Mouse (Mus musculus): ENCODE measurements at regions not wholly inside any gene's neighbourhood (a gene's known extent, or its start where the extent isn't known, plus 50 kb on each side); places are given as distances from the start of the nearest gene placed in this dataset.

DNA sequence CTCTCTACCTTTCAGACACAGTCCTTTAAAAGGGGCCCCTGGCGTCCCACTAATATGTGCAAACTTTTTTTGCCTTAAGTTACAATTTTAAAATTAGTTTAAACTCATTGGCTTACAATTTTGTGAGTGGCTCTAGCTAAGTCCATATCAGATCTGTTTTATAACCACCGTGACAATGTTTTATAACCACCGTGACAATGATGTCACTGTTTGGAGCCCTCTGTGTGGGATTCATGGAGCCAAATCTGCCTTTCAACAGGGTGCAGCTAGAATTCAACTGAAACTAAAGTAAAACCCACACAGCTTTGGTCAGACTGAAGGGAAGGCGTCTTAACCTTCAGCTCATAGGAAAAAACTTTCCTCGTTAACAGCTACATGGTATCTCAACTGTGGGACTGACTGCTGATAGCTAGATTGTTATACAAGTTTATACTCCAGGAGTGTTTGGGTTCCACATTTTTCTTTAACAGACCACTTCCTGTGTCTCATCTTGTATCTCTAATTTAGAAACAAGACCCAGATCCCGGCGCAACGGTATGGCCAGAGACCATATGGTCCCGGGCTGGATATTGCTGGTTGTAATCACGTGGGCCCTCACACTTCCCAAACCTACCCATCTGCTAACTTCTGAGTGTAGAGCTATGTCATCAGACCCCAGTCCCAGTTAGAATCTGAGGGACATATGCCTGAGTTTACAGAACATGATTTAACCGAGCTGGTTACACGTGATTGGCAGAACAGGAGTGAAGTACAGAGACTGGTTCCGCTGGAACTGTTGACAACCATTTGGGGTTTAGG, 102.7 kb upstream of the Cand1 start:
- TF ChIP-seq SRF (IDR thresholded peaks at IDR 0.05; ENCODE audit: control insufficient read depth, insufficient read length, low read depth): no peak
- TF ChIP-seq TCF3 (IDR thresholded peaks at IDR 0.05; ENCODE audit: insufficient read length, low read depth): no peak
- no peak for TF ChIP-seq TCF12 (IDR thresholded peaks at IDR 0.05; ENCODE audit: insufficient read depth, poor library complexity, severe bottlenecking)
- no peak for TF ChIP-seq POLR2A (IDR thresholded peaks at IDR 0.05; ENCODE audit: insufficient read length, low read depth)
- TF ChIP-seq POLR2AphosphoS2 (IDR thresholded peaks at IDR 0.05; ENCODE audit: insufficient read length, low read depth): no peak
- no peak for TF ChIP-seq MAX (IDR thresholded peaks at IDR 0.05; ENCODE audit: low read depth)
- TF ChIP-seq E2F4 (IDR thresholded peaks at IDR 0.05; ENCODE audit: insufficient read depth): no peak
- no peak for TF ChIP-seq REST (IDR thresholded peaks at IDR 0.05; ENCODE audit: insufficient read depth, insufficient read length)
- TF ChIP-seq CEBPB (IDR thresholded peaks at IDR 0.05; ENCODE audit: insufficient read depth, poor library complexity, severe bottlenecking): no peak
- no peak for TF ChIP-seq MYOD1 (IDR thresholded peaks at IDR 0.05; ENCODE audit: control insufficient read depth in 1 of 3, insufficient read length in 2 of 3, low read depth in 2 of 3)
- no peak for TF ChIP-seq USF1 (IDR thresholded peaks at IDR 0.05; ENCODE audit: low read depth)
- no peak for TF ChIP-seq MYOG (IDR thresholded peaks at IDR 0.05; ENCODE audit: control insufficient read depth in 1 of 3, insufficient read depth in 1 of 3, insufficient read length in 2 of 3, low read depth in 2 of 3)

All from myocyte (in vitro differentiated cells).